Mouse (Mus musculus) right cerebral cortex, postnatal 25 days (tissue): ENCODE measurements around the gene N4bp2l1.
"Not testable (repeated sequence)": the region's sequence is repeated elsewhere in the genome, so short reads cannot be mapped to it uniquely, and the experiment has no call there.

Experiments used
- DNase-seq: peaks from one replicate; pipeline ENCODE4 v3.0.0; 2022

Gene N4bp2l1

DNA sequence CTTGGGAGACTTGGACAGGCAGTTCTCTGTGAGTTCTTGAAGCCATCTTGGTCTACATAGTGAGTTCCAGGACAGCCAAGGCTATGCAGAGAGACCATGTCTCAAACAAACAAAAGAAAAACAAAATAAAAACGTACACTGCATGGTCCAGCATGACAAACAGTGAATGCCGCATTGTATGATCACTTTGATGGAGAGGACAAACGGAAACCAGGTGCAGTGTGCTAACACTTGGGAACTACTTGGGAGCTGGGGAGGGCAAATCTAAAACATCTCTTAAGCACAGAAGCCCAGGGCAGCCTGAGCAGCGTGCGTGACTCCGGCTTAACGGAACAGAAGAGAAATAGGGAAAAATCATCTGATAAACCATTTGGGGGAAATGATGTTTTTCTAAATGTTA, at the start of gene N4bp2l1:
N4bp2l1 (minus strand) TSS at position 101 of the 400 bp plus-strand sequence.
- no peak for DNase-seq

DNA sequence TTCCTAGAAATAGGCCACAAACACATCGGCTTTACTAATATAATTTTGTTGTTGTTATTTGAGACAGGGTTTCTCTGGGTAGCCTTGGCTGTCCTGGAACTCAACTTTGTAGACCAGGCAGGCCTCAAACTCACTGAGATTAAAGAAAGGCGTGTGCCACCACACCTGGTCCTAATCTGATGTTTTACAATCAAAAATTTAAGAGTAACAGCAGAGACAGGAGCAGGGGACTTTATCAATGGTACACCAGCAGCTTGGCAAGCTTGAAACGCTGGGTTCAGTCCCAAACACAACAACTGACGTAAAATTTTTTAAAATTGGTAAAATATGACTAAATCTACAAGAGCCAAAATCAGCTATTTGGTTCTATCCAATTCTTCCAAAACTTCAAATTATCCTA, 47.9 kb upstream of the N4bp2l1 start:
- DNase-seq = no peak

DNA sequence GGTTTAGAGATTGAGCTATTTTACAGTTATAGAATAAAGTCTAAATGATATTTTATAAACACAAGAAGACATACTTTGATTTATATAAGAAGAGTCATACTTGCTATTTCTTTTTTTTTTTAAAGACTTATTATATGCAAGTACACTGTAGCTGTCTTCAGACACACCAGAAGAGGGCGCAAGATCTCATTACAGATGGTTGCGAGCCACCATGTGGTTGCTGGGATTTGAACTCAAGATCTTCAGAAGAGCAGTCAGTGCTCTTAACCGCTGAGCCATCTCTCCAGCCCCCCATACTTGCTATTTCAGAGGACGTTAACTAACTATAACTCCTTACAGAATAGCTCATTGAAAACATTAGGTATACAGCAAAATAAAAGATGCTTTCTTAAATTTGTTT, 46.4 kb upstream of the N4bp2l1 start:
- DNase-seq = not testable (repeated sequence)

DNA sequence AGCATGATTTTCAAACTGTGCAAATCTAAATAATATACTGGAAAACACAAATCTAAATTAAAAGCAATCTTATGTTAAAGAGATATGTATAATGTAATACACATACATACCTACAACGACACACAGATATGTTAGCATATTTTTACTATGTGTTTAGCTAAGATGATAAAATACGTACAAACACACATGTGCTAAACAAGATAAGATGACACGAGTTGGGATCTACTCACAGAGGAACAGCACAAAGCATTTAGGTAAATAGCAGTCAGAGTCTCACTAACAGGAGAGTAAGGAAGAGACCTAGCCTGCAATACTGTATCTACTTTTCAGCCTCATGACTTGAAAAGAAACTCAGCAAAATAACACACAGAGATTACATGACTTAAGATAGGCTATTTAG, 44.5 kb upstream of the N4bp2l1 start:
- no peak for DNase-seq

DNA sequence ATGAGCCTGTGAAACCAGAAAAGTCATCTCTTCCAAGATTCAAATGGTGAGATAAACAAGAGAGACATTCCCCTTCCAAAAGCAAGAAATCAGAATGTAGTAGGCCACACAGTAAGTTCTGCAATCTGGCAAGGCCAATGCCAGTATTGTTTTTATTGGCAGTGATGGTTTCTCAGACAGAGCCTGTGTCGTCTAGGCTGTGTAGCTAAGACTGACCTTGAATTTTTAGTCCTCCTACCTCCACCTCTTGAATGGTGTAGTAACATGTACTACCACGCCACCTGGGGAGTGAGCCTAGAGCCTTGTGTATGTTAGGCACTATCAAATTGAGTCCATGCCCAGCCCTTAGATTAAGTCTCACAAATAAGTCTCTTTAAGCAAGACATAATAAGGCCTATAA, 32.7 kb upstream of the N4bp2l1 start:
- DNase-seq = no peak

DNA sequence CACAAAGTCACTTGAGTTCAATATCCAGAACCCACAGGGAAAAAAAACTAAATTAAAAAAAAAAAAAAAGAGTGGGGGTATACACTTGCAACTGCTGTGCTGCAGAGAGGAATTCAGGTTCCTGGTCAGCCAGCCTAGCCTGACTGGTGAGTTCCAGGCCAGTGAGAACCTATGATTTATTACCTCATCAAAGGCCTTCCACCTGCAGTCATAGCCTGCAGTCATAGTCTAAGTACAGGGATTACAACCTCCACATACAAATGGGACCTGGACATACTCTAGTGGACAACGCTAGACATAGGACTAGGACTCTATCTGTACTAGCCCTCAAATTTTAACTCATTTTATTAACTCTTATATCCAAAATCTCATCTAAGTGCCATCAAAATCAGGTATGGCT, 32.3 kb upstream of the N4bp2l1 start:
- DNase-seq = no peak

DNA sequence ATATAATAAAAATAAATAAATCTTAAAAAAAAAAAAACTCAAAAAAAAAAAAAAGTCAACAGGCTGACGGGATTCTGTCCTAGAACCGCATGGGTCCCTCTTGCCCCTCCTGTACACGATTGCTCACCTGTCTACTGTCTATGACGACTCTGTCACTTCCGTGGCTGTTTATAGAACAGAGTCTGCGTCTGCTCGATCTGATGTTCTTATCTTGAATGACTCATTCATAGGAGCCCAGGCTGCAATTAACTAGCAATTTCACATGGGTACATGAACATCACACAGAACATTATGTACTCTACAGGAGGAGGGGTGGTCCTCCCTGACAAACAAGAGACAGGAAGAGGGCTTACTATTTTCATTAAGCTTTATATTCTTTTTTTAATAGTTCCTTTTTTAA, 28.5 kb upstream of the N4bp2l1 start:
- DNase-seq = no peak

DNA sequence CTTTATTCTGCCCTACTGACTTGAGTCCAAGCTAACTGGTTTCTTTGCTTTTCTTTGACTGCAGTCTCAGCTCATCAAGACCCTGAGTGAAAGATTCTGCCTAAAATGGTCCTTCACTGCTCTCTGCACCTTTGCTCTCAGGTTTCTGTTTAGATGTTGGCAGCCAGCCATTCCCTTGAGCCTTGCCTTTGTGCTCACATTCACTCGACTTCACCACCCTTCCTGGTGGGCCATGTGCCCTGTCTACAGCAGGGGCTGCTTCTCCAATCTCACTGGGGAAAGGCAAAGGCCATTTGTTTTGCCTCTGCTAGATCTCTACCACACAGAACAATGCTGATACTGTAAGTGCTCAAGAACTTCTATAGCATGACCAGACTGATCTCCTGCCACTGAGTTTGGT, 25.8 kb upstream of the N4bp2l1 start:
- no peak for DNase-seq

DNA sequence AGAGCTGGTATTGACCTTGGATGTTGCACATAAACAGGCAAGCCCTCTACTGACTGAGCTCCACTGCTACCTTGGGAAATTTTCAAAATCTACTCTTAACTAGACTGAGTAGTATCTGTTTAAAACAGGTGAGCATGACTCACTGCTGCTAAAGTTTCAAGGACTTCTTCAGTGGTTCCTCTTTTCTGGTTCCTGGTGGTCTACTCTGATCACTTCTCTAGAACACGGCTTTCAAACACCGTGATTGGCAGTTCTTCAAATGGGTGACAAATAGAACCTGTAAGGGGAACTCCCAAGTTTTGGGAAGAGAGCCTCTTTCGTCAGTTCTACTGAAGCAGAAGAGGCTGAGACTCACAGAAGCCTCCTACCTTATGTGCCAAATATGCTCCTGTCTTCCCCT, 24.6 kb upstream of the N4bp2l1 start:
- DNase-seq = no peak

DNA sequence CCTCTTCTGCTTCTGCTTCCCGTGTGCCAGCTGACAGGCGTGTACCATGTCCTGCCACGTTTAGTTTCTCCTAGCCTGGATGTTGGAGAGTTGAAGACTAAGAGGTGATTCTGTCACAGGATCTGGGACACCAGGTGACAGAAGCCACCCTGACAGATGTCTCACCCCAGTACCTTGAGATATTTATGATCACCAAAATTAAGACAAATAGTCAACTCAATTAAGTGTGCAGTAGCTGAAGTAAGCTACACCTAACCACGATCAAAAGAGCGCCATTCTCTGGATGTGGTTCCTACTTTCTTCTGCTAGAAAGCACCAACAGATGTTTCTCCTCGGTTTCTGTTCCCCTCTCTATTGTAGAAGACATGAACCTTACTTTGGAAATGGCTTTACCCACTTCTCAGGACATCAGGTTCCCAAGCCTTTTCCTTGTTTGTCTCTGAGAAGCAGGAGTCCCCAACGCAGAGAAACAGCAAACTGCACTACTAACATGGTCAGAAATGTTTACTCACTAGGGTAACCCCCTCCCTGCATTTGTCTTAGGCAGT, 23.7 kb upstream of the N4bp2l1 start:
- no peak for DNase-seq

DNA sequence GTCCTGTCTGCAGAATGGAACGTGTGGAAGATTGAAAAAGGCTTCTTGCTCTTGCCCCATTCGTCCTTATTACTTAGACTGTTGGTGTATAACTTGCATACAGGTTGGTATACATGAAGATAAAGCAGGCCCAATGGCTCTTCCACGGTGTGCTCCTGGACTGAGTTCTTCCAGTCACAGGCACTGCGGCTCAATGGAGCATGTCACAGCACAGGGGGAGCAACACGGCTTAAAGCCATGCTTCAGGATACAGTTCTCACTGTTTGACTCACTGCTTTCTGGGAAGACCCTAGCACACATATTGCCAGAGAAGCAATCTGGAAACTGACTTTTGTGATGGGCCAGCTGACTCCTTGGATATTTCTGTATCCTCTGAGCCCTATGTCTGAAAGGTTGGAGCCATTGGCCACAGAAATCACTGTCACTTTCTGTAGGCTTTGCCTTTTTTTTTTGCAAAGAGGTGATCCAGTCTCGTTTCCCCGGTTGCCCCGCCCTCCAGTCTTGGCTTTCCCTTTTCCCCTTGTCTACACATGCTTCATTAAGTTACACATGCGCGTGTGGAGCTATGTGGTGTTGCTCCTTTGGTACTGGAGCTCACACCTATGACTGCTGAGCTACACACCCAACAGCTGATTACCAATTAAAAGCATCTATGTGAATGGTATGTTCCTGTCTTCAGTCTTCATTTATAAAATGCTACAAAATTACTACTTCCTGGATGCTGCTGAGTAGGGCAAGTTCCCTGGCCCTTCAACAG, 21.8 kb upstream of the N4bp2l1 start:
- no peak for DNase-seq

DNA sequence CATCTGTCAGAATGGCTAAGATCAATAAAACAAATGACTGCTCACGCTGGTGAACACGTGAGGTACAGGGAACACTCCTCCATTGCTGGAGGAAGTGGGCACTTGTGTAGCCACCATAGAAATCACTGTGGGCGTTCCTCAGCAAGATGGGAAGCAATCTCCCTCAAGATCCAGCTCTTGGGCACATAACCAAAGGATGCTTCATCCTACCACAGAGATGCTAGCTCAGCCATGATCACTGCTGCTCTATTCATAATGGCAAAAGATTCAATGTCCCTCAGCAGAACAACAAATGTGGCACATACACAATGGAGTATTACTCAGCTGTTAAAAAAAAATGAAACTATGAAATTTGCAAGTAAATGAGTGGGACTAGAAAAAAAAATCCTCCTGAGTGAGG, 19.7 kb upstream of the N4bp2l1 start:
- no peak for DNase-seq

DNA sequence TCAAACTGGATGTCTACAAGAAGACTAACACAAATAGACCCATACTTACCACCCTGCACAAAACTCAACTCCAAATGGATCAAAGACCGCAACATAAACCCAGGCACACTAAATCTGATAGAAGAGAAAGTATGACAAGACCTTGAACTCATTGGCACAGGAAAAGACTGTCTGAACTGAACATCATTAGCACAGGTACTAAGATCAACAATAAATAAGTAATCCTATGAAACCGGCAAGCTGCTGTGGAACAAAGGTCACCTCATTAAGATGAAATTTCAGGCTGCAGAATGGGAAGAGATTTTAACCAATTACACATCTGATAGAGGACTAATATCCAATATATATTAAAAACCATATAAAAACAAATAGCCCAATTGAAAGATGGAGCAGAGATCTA, 19.2 kb upstream of the N4bp2l1 start:
- no peak for DNase-seq

DNA sequence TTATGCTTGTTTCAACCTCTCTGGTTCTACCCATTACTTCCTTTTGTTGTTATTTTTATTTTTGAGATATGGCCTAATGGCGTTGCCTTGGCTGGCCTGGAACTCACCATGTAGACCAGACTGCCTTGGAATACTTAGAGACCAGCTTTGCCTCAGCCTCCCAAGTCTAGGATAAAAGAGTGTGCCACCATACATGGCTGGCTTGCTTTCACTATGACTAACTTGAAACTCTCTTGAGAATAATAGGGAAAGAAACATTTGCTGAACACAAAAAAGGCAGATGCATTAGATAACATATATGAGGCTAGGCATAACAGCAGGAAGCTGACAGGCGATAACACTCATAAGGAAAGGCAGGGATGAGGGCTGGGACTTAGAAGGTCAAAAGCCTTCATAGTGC, 17.1 kb upstream of the N4bp2l1 start:
- DNase-seq = no peak

DNA sequence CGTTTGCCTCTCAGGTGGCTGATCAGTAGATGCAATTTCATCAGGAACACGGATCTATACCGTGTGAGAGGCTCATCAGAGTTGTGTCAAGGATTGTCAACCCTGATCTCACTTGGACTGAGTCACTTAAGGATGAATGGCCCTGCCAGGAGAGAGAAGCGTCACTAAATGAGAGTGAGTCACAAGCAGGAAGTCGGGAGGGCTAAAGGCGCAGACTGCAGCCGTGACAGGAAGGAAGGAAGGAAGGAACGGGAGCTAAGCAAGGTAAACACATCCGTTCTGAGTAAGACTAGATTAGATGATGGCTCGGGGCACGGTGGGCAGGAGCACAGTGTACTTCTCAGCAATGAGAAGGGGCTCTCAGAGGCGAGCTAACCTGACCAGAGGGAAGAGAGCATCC, 14.7 kb upstream of the N4bp2l1 start:
- DNase-seq = no peak

DNA sequence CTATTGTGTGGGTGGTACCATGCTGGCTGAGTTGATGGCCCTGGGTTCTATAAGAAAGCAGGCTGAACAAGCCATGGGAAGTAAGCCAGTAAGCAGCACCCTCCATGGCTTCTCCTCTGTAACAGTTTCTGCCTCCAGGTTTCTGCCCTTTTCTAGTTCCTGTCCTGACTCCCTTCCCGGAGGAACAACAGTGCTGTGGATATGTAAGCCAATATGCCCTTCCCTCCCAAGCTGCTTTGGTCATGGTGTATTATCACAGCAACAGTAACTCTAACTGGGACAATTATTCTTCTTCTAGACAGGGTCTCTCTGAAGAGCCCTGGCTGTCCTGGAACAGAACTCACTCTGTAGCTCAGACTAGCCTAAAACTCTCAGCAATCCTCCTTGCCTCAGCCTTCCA, 14.1 kb upstream of the N4bp2l1 start:
- DNase-seq = no peak

DNA sequence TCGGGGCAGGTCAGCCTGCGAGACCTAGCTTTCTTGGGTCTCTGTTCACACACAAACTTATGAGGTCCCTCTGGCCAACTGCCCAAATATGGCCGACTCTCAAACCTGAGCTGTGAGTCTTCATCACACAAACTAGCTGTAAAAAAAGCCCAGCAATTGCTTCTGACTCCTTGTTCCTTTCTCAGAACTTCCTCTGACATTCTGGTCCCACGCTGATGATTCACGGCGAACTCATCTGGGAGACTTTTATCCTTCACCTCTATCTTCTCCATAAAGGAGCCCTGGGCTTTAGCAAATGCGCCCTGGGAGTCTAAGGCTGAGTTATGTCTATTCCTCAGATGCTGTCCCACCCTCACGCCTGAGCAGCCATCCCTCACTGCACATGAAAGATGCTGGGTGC, 10.6 kb upstream of the N4bp2l1 start:
- no peak for DNase-seq

DNA sequence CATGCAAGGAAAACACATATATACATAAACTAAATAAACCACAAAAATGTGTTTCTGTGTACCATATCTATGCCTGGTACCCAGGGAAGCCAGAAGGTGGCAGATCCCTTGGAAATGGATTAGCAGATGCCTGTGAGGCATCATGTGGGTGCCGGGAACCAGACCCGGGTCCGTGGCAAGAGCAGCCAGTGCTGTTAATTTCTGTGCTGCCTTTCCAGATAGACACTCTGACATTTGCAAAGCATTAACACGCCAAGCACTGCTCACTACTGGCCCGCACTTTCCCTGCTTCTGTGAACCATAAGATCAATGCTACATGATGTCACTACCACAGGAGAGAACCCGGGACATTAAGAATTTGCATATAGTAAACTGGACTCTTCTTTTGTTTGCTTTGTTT, 9.1 kb upstream of the N4bp2l1 start:
- DNase-seq = no peak

DNA sequence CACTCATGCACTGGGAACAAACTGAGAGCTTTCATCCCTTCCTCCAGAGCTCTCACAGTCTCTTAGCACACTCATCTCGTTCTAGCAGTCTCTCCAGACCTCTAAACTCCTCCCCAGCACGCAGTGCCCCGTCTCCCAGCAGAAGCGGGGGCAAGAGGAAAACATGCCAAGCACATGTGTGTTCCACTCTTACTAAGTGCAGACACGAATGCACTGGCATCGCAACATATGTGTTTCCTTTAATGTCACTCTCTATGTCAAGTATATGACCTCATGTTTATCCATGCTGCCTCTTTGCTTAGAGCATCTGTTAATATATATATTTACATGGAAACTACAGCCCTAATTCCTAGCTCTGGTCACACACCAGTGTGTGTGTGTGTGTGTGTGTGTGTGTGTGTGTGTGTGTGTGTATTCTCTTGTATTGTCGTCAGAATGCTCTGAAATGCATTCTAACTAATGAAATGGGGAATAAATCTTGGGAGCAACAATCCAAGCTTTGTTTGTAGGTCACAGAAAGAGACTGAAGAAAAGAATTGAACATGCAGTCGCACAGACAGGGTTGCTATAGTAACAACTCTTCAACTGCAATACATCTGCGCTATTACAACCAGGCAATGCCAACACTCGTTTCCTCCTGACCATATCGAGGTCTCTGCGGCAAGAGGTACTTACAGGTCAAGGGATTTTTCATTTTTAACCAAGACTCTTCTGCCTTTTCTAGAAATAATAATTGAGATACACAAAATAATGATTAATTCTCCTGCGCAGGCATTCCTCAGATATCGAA, 4.6 kb upstream of the N4bp2l1 start:
- no peak for DNase-seq

DNA sequence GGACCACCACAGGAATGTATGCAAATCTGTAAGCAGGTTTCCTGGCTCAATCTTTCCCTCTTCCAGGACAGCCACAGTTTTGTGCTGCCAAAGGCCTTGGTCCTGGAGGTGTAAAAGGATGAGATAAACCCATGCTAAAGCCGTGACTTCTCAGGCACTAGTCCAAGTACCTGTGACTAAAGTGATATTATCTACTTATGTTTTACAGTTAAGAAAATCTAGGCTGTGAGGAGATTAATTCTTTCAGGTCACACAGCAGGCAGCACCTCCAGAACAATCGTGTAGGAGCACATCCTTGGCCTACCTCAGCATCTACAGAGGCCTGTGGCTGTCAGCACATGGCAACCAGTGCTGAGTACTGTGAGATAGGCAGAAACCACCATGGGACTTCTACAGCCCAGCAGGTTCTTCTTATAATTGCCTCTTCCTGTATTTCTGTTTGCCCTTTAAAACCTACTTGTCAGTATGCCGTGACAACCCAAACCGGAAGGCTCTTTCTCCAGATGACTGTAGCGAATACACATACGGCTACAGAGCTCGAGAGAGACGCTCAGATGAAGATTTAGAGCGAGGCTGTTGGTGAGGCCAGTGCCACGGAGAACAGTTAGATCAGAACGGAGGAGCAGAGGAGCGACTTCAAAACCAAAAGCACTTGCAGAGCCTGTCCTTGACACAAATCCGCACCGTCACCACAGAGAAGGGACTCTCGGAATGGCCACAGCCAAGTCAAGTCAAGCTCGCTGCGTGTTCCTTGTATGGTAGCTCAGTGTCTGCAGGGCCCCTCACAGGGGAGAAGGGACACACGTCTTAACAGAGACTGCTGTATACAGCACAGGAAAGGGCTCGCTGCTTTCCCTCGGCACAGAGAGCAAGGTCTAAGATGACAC, 3.8 kb upstream of the N4bp2l1 start:
- DNase-seq = no peak

DNA sequence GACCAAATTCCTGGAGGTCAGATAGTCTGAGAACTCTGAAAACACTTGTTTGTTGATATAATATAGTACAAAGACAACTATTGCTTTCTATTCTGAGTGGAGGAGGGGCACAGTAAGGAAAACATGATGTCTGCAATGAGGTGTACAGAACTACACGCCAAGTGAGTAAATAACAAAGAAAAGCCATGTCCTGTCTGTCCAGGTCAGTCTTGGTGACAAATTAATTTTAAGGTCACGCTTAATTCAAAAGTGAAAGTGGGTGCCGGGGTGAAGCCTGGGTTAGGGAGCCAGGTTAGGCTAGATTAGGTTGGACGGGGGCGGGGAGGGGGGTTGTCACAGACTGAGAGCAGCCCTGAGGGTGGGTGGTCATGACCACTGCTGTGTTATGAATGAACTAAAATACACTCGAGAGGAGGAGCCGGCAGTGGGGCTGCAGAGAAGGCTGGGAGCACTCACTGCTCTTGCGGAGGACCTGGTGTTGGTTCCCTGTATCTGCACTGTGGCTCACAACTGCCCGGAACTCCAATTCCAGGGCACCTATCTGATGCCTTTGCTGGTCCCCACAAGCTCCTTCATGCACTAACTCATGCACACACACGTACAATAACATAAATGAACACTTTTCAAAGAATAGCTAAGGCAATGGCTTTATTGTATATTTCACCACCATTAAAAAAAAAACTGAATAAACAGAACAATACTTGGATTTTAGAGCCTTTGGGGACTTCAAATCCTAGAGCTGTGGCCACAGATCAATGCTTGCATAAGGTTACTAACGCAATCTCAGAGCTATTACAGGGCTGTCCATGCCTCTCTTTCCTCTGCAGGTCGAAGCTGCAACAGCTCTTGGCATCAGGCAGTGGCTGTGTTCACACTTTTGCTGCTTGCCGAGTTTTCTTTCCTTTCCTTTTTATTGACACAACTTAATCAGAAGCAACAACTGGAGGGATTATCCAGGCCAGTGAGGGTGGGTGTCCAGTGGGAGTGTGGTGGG, 2.6 kb upstream of the N4bp2l1 start:
- no peak for DNase-seq
